ENCODE assay signal across 8 mouse cellular contexts in the genomic region with DNA sequence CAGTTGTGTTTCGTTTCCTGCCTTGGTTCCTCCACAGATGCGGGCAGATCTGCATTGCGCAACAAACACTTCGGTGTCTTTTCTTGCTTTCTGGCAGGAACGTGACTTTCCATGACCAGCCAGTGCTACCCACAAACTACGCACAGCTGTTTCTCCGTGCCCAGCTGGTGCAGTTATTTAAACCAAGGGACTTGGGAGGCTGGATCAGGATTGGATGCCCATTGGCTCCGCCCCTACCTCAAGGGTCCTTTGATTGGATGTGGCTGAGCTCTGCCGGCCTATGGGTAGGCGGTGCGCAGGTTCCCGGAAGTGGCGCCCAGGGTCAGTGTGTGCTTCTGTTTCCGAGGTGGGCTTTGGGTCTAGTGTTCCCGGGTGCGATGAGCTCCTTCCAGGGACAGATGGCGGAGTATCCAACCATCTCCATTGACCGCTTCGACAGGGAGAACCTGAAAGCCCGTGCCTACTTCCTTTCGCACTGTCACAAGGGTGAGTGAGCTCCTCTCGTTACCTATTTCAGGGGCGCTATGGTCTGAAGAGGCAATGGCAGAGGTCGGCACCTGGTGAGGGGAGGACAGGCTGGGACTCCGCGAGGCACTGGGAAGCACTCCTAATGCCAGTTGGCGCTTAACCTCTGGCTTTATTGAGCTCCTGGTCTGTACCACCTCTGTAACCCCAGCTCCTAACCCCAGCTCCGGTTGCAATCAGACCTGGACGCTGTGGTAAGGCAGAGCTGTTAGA. TPM values are rescaled to one million over a fixed set of nuclear protein-coding genes. Genes with fewer than 3 reads are reported as not detected.
DNase-seq lines count a peak whose midpoint lies in the region; ATAC-seq lines count a peak whose summit lies in the region.

A gene (plus strand): TSS at position 291 of the 738 bp plus-strand sequence.

- peaks cover 17% of the 10 kb centered on the region for H3K4me1 ChIP-seq in hindbrain, embryonic 13.5 days (replicated peaks)

- H3K27me3 ChIP-seq in hindbrain, embryonic 13.5 days: no peaks in the 10 kb centered on the region

- peak; percentile 92 for DNase-seq in NIH3T3 (ENCODE audit: low read depth)
- peak; percentile 91 to 94 for DNase-seq in cerebellum, postnatal 10 days
- peak; percentile 87 to 91 for DNase-seq in frontal cortex, postnatal 10 days (ENCODE audit: low spot score in 2 of 2)
- DNase-seq in layer of hippocampus, postnatal 25 days (ENCODE audit: extremely low spot score in 1 of 2, low spot score in 1 of 2): peak; percentile 67 to 71
- peak; percentile 94 for DNase-seq in lung, postnatal 25 days (ENCODE audit: low spot score)
- DNase-seq in retina, embryonic 14.5 days (ENCODE audit: low spot score): peak; percentile 94
- DNase-seq in thymus, postnatal 4 days: peak; percentile 93

- H3K27ac ChIP-seq in hindbrain, embryonic 13.5 days: peak within 1 kb of the TSS; percentile 44; the same call in 1 of the 2 replicates

- 2% methylated on average over 29 of the region's 29 CpGs for WGBS in hindbrain, embryonic 13.5 days

- H3K4me2 ChIP-seq in hindbrain, embryonic 13.5 days: peak within 1 kb of the TSS; percentile 94

- ATAC-seq in hindbrain, embryonic 13.5 days (ENCODE audit: low FRiP score): peak; percentile 98

- peaks cover 10% of the 10 kb centered on the region for H3K36me3 ChIP-seq in hindbrain, embryonic 13.5 days

- H3K9ac ChIP-seq in hindbrain, embryonic 13.5 days: peak within 1 kb of the TSS; percentile 79

- peak within 1 kb of the TSS; percentile 81 for H3K4me3 ChIP-seq in hindbrain, embryonic 13.5 days

- H3K9me3 ChIP-seq in hindbrain, embryonic 13.5 days: no peaks in the 10 kb centered on the region

RNA-seq across cellular contexts. Expression of the gene that starts here (rescaled TPM):
- 9.0 and 9.4 TPM in 2 replicates for polyA plus RNA-seq in hindbrain, embryonic 13.5 days (2015; fragmentation: Nextera tagmentation; extraction: Ambion mirVana)
- 10 to 100 TPM; 10.0 to 16.0 TPM for total RNA-seq in layer of hippocampus, postnatal 25 days (2021)

Comparison
In these comparisons a context has a peak if more than half of its experiments do, and no peak if none do; other contexts are left out.
1. Peak in every context shown above with its lines: DNase-seq, ATAC-seq, H3K4me3 ChIP-seq and H3K27ac ChIP-seq.